Mouse (Mus musculus): ENCODE results near the gene Ltb. TPM values are rescaled to one million over a fixed set of nuclear protein-coding genes. Genes with fewer than 3 reads are reported as not detected.

Gene Ltb
- polyA plus RNA-seq (2015; fragmentation: Nextera tagmentation; extraction: Ambion mirVana) = 0.64 TPM in 1 of 2 replicates, not detected in the other

DNA sequence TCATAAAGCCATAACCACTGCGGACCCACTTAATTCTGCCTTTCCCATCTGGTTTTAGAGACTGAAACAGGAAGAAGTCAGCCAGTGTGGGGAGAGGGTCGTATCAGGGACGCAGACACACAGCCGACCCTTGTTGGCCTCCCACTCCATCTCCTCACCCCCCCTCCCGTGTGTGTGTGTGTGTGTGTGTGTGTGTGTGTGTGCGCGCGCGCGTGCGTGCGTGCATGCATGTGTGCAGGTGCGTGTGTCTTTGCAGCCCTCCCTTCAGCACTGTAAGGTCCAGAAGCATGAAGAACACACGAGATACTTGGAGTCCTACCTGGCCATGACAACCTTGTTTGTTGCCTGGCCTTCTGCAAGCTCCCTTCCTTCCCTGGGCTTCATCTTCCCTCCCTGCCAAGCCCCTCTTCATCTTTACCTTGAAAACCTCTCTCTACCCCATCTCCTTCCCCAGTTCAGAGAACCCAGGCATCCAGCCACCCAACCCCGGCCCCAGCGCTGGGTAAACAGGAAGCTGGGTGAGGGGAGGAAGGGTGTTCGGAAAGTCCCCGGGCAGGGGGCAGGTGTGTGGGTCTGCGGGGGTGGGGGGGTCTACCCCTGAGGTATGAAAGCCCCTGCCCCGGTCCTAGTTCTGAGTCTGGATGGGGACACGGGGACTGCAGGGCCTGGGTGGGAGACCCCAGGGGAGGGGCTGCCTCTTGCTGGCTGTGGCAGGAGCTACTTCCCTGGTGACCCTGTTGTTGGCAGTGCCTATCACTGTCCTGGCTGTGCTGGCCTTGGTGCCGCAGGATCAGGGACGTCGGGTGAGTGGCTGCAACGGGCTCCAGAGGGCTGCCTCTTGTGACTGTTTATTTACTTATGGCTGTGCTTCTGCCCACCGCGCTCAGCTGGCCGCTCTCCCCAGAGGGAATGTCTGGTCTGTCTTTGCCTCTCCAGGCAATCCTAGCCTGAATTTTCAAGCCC, at the start of gene Ltb:
Ltb (plus strand) TSS at position 559 of the 963 bp plus-strand sequence.
- H3K27me3 ChIP-seq (replicated peaks) = peaks cover 61% of the 10 kb centered on the region
- no peaks in the 10 kb centered on the region for H3K9me3 ChIP-seq
- peak within 1 kb of the TSS; percentile 81 for H3K4me2 ChIP-seq
- peaks cover 24% of the 10 kb centered on the region for H3K4me1 ChIP-seq
- no peak for ATAC-seq (ENCODE audit: extremely low read depth, insufficient number of reproducible peaks, low FRiP score, low TSS enrichment)
- WGBS = 49% methylated on average over 27 of the region's 28 CpGs
- H3K36me3 ChIP-seq = no peaks in the 10 kb centered on the region
- no peak within 1 kb of the TSS for H3K27ac ChIP-seq (replicated peaks)
- peak within 1 kb of the TSS; percentile 78; the same call in 1 of the 2 replicates for H3K9ac ChIP-seq
- H3K4me3 ChIP-seq = peak within 1 kb of the TSS; percentile 52

GRCm38 (mm10) chr17:35146139-35146538, 48.1 kb upstream of the Ltb start:
- no peak overlapping the region for H3K27ac ChIP-seq (replicated peaks)
- no peak overlapping the region for H3K4me2 ChIP-seq
- H3K4me1 ChIP-seq = no peaks in the 10 kb centered on the region
- H3K27me3 ChIP-seq (replicated peaks) = no peaks in the 10 kb centered on the region
- no peaks in the 10 kb centered on the region for H3K9me3 ChIP-seq
- WGBS = 86% methylated on average over 5 of the region's 5 CpGs
- H3K36me3 ChIP-seq = peaks cover 99% of the 10 kb centered on the region
- no peak overlapping the region for H3K4me3 ChIP-seq
- no peak for ATAC-seq (ENCODE audit: extremely low read depth, insufficient number of reproducible peaks, low FRiP score, low TSS enrichment)
- H3K9ac ChIP-seq = no peak overlapping the region

GRCm38 (mm10) chr17:35147348-35147747, 46.9 kb upstream of the Ltb start:
- H3K4me1 ChIP-seq = no peaks in the 10 kb centered on the region
- H3K4me2 ChIP-seq = no peak overlapping the region
- peaks cover 99% of the 10 kb centered on the region for H3K36me3 ChIP-seq
- 58% methylated on average over 3 of the region's 3 CpGs for WGBS
- H3K27ac ChIP-seq (replicated peaks) = 0 out of 2 replicates have a peak overlapping the region, but pooled peaks have one; percentile 5
- no peak overlapping the region for H3K9ac ChIP-seq
- no peaks in the 10 kb centered on the region for H3K27me3 ChIP-seq (replicated peaks)
- H3K4me3 ChIP-seq = no peak overlapping the region
- no peaks in the 10 kb centered on the region for H3K9me3 ChIP-seq
- no peak for ATAC-seq (ENCODE audit: extremely low read depth, insufficient number of reproducible peaks, low FRiP score, low TSS enrichment)

GRCm38 (mm10) chr17:35147922-35148639, 46.2 kb upstream of the Ltb start:
- no peaks in the 10 kb centered on the region for H3K4me1 ChIP-seq
- WGBS = 68% methylated on average over 5 of the region's 5 CpGs
- peaks cover 99% of the 10 kb centered on the region for H3K36me3 ChIP-seq
- H3K4me3 ChIP-seq = no peak overlapping the region
- no peak overlapping the region for H3K4me2 ChIP-seq
- no peak for ATAC-seq (ENCODE audit: extremely low read depth, insufficient number of reproducible peaks, low FRiP score, low TSS enrichment)
- H3K9me3 ChIP-seq = no peaks in the 10 kb centered on the region
- H3K9ac ChIP-seq = no peak overlapping the region
- H3K27ac ChIP-seq (replicated peaks) = 0 out of 2 replicates have a peak overlapping the region, but pooled peaks have one; percentile 5
- H3K27me3 ChIP-seq (replicated peaks) = no peaks in the 10 kb centered on the region

GRCm38 (mm10) chr17:35152121-35152520, 42.1 kb upstream of the Ltb start:
- Histone ChIP-seq H3K9ac (no peak overlapping the region), H3K4me3 (no peak overlapping the region), H3K27ac (replicated peaks) (no peak overlapping the region), H3K36me3 (peaks cover 99% of the 10 kb centered on the region), H3K27me3 (replicated peaks) (no peaks in the 10 kb centered on the region), H3K4me2 (no peak overlapping the region), H3K4me1 (no peaks in the 10 kb centered on the region), H3K9me3 (no peaks in the 10 kb centered on the region)
- ATAC-seq (ENCODE audit: extremely low read depth, insufficient number of reproducible peaks, low FRiP score, low TSS enrichment) = no peak
- 92% methylated on average over 4 of the region's 4 CpGs for WGBS

- Histone ChIP-seq H3K27ac (replicated peaks) (no peak overlapping the region), H3K27me3 (replicated peaks) (no peaks in the 10 kb centered on the region), H3K9me3 (no peaks in the 10 kb centered on the region), H3K4me3 (no peak overlapping the region), H3K4me1 (no peaks in the 10 kb centered on the region), H3K4me2 (no peak overlapping the region), H3K36me3 (peaks cover 99% of the 10 kb centered on the region), H3K9ac (no peak overlapping the region)
- no peak for ATAC-seq (ENCODE audit: extremely low read depth, insufficient number of reproducible peaks, low FRiP score, low TSS enrichment)
- 72% methylated on average over 9 of the region's 9 CpGs for WGBS
Measured at GRCm38 (mm10) chr17:35153077-35153476, 41.2 kb upstream of the Ltb start.

DNA sequence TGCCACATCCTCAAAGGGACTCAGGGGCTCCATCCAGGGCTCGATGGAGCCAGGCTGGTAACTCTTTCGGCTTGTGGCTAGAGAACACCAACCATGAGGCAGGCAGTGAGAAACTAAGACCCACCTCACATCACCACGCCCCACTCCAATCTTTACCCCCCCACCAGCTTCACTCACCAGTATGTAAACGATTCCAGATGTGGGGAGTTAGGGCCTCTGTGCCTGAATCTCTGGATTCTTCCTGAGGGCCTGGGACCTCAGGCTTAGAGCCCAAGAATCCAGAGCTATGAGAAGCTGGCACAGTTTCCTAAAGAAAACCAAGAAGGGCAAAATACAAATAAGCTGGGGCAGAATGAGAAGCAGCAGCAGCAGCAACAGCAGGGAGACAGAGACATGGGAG, 40.3 kb upstream of the Ltb start:
- Histone ChIP-seq H3K27ac (replicated peaks) (no peak overlapping the region), H3K4me2 (no peak overlapping the region), H3K9me3 (no peaks in the 10 kb centered on the region), H3K27me3 (replicated peaks) (no peaks in the 10 kb centered on the region), H3K4me1 (no peaks in the 10 kb centered on the region), H3K36me3 (peaks cover 99% of the 10 kb centered on the region), H3K4me3 (no peak overlapping the region), H3K9ac (no peak overlapping the region)
- 80% methylated on average over 4 of the region's 4 CpGs for WGBS
- no peak for ATAC-seq (ENCODE audit: extremely low read depth, insufficient number of reproducible peaks, low FRiP score, low TSS enrichment)

- H3K9ac ChIP-seq = no peak overlapping the region
- no peaks in the 10 kb centered on the region for H3K27me3 ChIP-seq (replicated peaks)
- no peaks in the 10 kb centered on the region for H3K4me1 ChIP-seq
- 82% methylated on average over 7 of the region's 7 CpGs for WGBS
- H3K27ac ChIP-seq (replicated peaks) = no peak overlapping the region
- H3K36me3 ChIP-seq = peaks cover 99% of the 10 kb centered on the region
- H3K4me3 ChIP-seq = no peak overlapping the region
- H3K4me2 ChIP-seq = no peak overlapping the region
- H3K9me3 ChIP-seq = no peaks in the 10 kb centered on the region
- ATAC-seq (ENCODE audit: extremely low read depth, insufficient number of reproducible peaks, low FRiP score, low TSS enrichment) = no peak
Measured at GRCm38 (mm10) chr17:35154616-35155015, 39.6 kb upstream of the Ltb start.

DNA sequence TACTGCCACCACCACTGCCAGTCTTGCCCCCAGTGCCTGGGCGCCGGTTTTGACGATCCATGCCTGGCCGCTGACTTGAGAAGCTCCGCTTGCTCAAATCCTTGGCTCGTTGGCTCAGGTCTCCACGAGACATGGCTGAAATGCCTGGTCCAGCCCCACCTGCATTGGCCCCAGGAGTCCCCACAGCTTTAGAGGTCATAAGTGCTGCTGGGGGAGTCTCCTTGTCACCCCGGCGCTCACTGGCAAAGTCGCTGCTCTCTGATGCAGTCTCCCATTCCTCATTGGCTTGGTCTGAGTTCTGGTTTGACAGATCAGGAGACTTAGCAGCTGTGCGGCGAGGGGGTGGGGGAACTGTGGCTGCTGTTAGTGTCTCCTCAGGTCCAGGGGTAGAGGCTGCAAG, 38.8 kb upstream of the Ltb start:
- H3K4me1 ChIP-seq = no peaks in the 10 kb centered on the region
- no peak overlapping the region for H3K27ac ChIP-seq (replicated peaks)
- no peak for ATAC-seq (ENCODE audit: extremely low read depth, insufficient number of reproducible peaks, low FRiP score, low TSS enrichment)
- H3K4me3 ChIP-seq = no peak overlapping the region
- H3K36me3 ChIP-seq = peaks cover 99% of the 10 kb centered on the region
- H3K9ac ChIP-seq = no peak overlapping the region
- 86% methylated on average over 12 of the region's 12 CpGs for WGBS
- H3K4me2 ChIP-seq = no peak overlapping the region
- no peaks in the 10 kb centered on the region for H3K27me3 ChIP-seq (replicated peaks)
- H3K9me3 ChIP-seq = no peaks in the 10 kb centered on the region

DNA sequence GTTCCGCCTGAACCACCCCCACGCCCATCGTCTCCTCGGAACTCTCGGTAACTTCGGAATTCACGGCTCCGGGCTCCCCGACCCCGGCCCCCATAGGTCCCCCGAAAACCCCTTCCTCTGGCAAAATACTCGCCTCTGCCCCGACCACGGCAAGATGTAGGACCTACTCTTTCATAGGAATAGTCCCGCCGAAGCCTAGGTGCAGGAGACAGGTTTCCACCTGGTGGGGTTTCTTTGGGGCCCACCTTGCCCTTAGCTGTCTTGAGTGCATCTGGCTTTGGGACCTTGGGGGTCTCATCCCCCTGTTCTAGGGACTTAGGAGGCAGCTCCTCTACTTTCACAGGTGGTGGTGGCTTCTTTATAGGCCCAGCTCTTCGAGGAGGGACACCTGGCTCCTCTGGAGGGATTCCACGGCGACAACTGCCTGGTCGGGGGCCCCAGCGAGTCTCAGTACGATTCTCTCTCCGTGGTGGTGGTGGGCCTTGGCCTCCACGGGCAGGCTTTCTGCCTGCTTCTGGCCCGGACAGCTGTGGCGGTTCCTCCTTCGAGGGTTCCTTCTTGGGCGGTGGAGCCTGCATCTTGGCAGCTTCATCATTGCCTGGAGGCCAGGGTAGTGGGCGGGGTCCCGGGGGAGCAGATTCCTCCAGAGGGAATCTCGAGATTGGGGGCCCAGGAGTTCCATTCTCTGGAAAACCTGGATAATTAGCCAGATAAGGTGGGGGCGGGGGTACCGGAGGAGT, 37.6 kb upstream of the Ltb start:
- no peak overlapping the region for H3K9ac ChIP-seq
- no peaks in the 10 kb centered on the region for H3K9me3 ChIP-seq
- H3K4me3 ChIP-seq = no peak overlapping the region
- H3K27ac ChIP-seq (replicated peaks) = no peak overlapping the region
- no peak overlapping the region for H3K4me2 ChIP-seq
- H3K4me1 ChIP-seq = peaks cover 10% of the 10 kb centered on the region
- no peak for ATAC-seq (ENCODE audit: extremely low read depth, insufficient number of reproducible peaks, low FRiP score, low TSS enrichment)
- H3K27me3 ChIP-seq (replicated peaks) = no peaks in the 10 kb centered on the region
- 85% methylated on average over 33 of the region's 33 CpGs for WGBS
- peaks cover 100% of the 10 kb centered on the region for H3K36me3 ChIP-seq

DNA sequence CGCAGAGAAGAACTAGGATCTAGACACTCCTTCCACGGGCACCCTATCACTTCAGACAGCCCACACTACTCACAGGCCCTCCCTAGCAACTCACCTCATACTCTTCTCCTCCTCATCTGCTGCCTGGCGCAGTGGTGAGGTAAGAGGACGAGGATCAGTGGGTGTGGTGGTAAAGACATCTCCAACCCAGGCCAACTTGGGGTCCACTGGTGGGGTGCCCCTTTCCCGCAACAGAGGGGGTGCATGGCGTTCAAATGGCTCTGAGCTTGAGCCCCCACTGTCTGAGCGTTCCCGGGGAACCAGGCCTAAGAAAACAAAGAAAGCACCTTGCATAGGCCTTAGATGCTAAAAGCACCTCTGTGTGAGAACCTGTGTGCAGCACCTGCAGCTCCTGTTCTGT, 37.0 kb upstream of the Ltb start:
- Histone ChIP-seq H3K27me3 (replicated peaks) (no peaks in the 10 kb centered on the region), H3K9me3 (no peaks in the 10 kb centered on the region), H3K4me1 (peaks cover 16% of the 10 kb centered on the region), H3K4me3 (no peak overlapping the region), H3K9ac (no peak overlapping the region), H3K36me3 (peaks cover 100% of the 10 kb centered on the region), H3K4me2 (no peak overlapping the region), H3K27ac (replicated peaks) (no peak overlapping the region)
- ATAC-seq (ENCODE audit: extremely low read depth, insufficient number of reproducible peaks, low FRiP score, low TSS enrichment) = no peak
- WGBS = 81% methylated on average over 8 of the region's 8 CpGs
